Mouse (Mus musculus) cerebellum, adult 11-12 months (tissue): ENCODE measurements around the gene Zfp36l1.

ENCODE experiments used
- DNase-seq: peaks from one replicate; pipeline ENCODE4 v3.0.0; 2022

Zfp36l1 gene

GRCm38 (mm10) chr12:80112852-80113551, at the start of gene Zfp36l1:
TSS of gene Zfp36l1 (minus strand) at chr12:80113013.
- no peak for DNase-seq

GRCm38 (mm10) chr12:80162448-80162847, 49.6 kb upstream of the Zfp36l1 start:
- DNase-seq = no peak

GRCm38 (mm10) chr12:80157675-80158074, 44.9 kb upstream of the Zfp36l1 start:
- DNase-seq = no peak

GRCm38 (mm10) chr12:80153687-80154326, 41.0 kb upstream of the Zfp36l1 start:
- DNase-seq = no peak

- no peak for DNase-seq
Measured at GRCm38 (mm10) chr12:80153078-80153477, 40.3 kb upstream of the Zfp36l1 start.

GRCm38 (mm10) chr12:80151821-80152220, 39.0 kb upstream of the Zfp36l1 start:
- no peak for DNase-seq

GRCm38 (mm10) chr12:80150624-80151023, 37.8 kb upstream of the Zfp36l1 start:
- no peak for DNase-seq

GRCm38 (mm10) chr12:80147563-80148214, 34.9 kb upstream of the Zfp36l1 start:
- no peak for DNase-seq

- no peak for DNase-seq
Measured at GRCm38 (mm10) chr12:80146227-80147223, 33.7 kb upstream of the Zfp36l1 start.

- no peak for DNase-seq
Measured at GRCm38 (mm10) chr12:80145365-80145764, 32.6 kb upstream of the Zfp36l1 start.

- DNase-seq = no peak
Measured at GRCm38 (mm10) chr12:80144846-80145245, 32.0 kb upstream of the Zfp36l1 start.

- no peak for DNase-seq
Measured at GRCm38 (mm10) chr12:80141470-80141869, 28.7 kb upstream of the Zfp36l1 start.

- no peak for DNase-seq
Measured at GRCm38 (mm10) chr12:80141011-80141410, 28.2 kb upstream of the Zfp36l1 start.

- no peak for DNase-seq
Measured at GRCm38 (mm10) chr12:80137744-80138143, 24.9 kb upstream of the Zfp36l1 start.

GRCm38 (mm10) chr12:80137246-80137645, 24.4 kb upstream of the Zfp36l1 start:
- no peak for DNase-seq

- no peak for DNase-seq
Measured at GRCm38 (mm10) chr12:80136264-80136930, 23.6 kb upstream of the Zfp36l1 start.

GRCm38 (mm10) chr12:80135173-80135572, 22.4 kb upstream of the Zfp36l1 start:
- DNase-seq = no peak

GRCm38 (mm10) chr12:80133011-80133545, 20.3 kb upstream of the Zfp36l1 start:
- no peak for DNase-seq

GRCm38 (mm10) chr12:80132250-80133003, 19.6 kb upstream of the Zfp36l1 start:
- DNase-seq = peak; percentile 87

- DNase-seq = no peak
Measured at GRCm38 (mm10) chr12:80131359-80132249, 18.8 kb upstream of the Zfp36l1 start.
